Mouse (Mus musculus) cerebellum, adult (tissue): Measurements from ENCODE around the gene Exoc6b.

Experiments
- ATAC-seq: cut with Nextera tagmentation; 2 replicates; pipeline ENCODE4 v1.9.2; 2017; ENCODE audit warnings: mild to moderate bottlenecking, moderate library complexity, mixed read lengths; ENCODE audit not compliant: insufficient number of reproducible peaks, low FRiP score, low TSS enrichment

Exoc6b gene

GRCm38 (mm10) chr6:84573905-84574660, 495.2 kb downstream of the Exoc6b start:
- ATAC-seq, result no peak

GRCm38 (mm10) chr6:84570039-84570438, 499.3 kb downstream of the Exoc6b start:
- ATAC-seq, result no peak

- no peak for ATAC-seq
Measured at GRCm38 (mm10) chr6:84569590-84569989, 499.7 kb downstream of the Exoc6b start.

GRCm38 (mm10) chr6:84568880-84569279, 500.4 kb downstream of the Exoc6b start:
- no peak for ATAC-seq
